ENCODE assay signal across 25 mouse cellular contexts in the genomic region with DNA sequence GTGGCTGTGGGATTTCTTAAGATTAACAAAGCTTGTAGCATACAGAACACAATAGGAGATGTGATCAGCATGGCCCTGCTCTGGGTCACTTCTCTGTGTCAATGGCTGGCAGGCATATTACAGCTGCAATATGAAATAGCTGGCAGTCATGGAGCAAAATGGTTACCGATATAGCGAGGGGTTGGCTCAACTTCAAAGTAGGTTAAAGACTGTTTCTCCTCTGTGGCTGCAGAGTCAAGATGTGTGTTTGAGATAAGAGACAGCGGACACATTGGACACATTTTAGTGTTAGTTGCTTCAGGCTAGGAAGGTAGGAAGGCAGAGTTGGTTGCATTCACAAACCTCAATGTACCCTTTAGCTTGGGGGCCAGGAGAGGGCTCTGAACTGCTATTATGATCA. TPM values are rescaled to one million over a fixed set of nuclear protein-coding genes. Genes with fewer than 3 reads are reported as not detected.
A peak's percentile ranks its signal among the peaks of the same experiment; 100 is the strongest.
DNase-seq lines count a peak whose midpoint lies in the region; ATAC-seq and TF ChIP-seq lines count a peak whose summit lies in the region.
"Had no signal": no experiment of that assay in that cellular context is flagged by ENCODE, and none has a peak within 500 bp of the region (broad histone marks: within the 10 kb centered on the region; RNA-seq: fewer than 3 reads in every experiment).

No protein-coding gene starts in this region.

- DNase-seq in 416B (ENCODE audit: low read depth) (peak; percentile 95), MEL-GATA-1-ER (ENCODE audit: extremely low read depth, low read depth) (peak; percentile 66)
- peak in 1 of 3 experiments; percentile 42 for DNase-seq in liver, embryonic 14.5 days (ENCODE audit: low read depth in 3 of 3, low spot score in 3 of 3)
- no peak for DNase-seq in left cerebral cortex, postnatal 10 days (ENCODE audit: extremely low spot score in 1 of 2, low spot score in 2 of 2)
- DNase-seq in urinary bladder, adult 18-20 months (ENCODE audit: low spot score in 2 of 2): no peak
- DNase-seq: adrenal gland, adult 2 months; cerebellum, adult 2 months; cerebellum, postnatal 36 days; heart, postnatal 4 days; kidney, adult 8-10 months; kidney, postnatal 10 days; thymus, adult 18-20 months; thymus, postnatal 4 days had no signal

- no peaks in the 10 kb centered on the region for H3K9me3 ChIP-seq in liver, embryonic 14.5 days (ENCODE audit: control insufficient read depth, low read length)
- H3K9me3 ChIP-seq in hindbrain, embryonic 16.5 days (ENCODE audit: control insufficient read depth, low read length): no peaks in the 10 kb centered on the region
- H3K9me3 ChIP-seq: forebrain, embryonic 10.5 days; heart, embryonic 10.5 days; intestine, embryonic 15.5 days; limb, embryonic 13.5 days; lung, embryonic 15.5 days; midbrain, embryonic 13.5 days had no signal

- intact Hi-C loops in left cerebral cortex, postnatal 10 days (cut with DNase I): no loop called here

- peak overlapping the region; percentile 27; the same call in 1 of the 2 replicates for H3K9ac ChIP-seq in liver, embryonic 14.5 days (replicated peaks)
- no peak overlapping the region for H3K9ac ChIP-seq in hindbrain, embryonic 16.5 days (ENCODE audit: low read depth, low read length)
- H3K9ac ChIP-seq: hindbrain, embryonic 14.5 days; intestine, embryonic 15.5 days; limb, embryonic 13.5 days; lung, embryonic 15.5 days; midbrain, embryonic 13.5 days had no signal

- TF ChIP-seq EP300 in liver, embryonic 14.5 days (IDR thresholded peaks at IDR 0.05; ENCODE audit: low read depth): peak; percentile 54

- H3K27ac ChIP-seq in liver, embryonic 14.5 days: peak overlapping the region; percentile 12; the same call in 1 of the 2 replicates
- H3K27ac ChIP-seq in hindbrain, embryonic 16.5 days (ENCODE audit: low read depth, low read length): no peak overlapping the region
- H3K27ac ChIP-seq: forebrain, embryonic 10.5 days; heart, embryonic 10.5 days; hindbrain, embryonic 14.5 days; intestine, embryonic 15.5 days; layer of hippocampus, adult 2 months; limb, embryonic 13.5 days; lung, embryonic 15.5 days; macrophage; midbrain, embryonic 13.5 days had no signal

- no peaks in the 10 kb centered on the region for H3K36me3 ChIP-seq in liver, embryonic 14.5 days (replicated peaks; ENCODE audit: control insufficient read depth, insufficient read depth, low read depth)
- no peaks in the 10 kb centered on the region for H3K36me3 ChIP-seq in hindbrain, embryonic 16.5 days (ENCODE audit: control insufficient read depth, insufficient read depth, low read length)
- H3K36me3 ChIP-seq: forebrain, embryonic 10.5 days; heart, embryonic 10.5 days; intestine, embryonic 15.5 days; limb, embryonic 13.5 days; lung, embryonic 15.5 days; midbrain, embryonic 13.5 days had no signal

- H3K4me1 ChIP-seq in liver, embryonic 14.5 days (replicated peaks; ENCODE audit: control insufficient read depth in 2 of 2, insufficient read depth in 2 of 2, low read length in 1 of 2): peaks cover 3 to 20% of the 10 kb centered on the region in 2 experiments; a peak in 2 of 4 replicates
- H3K4me1 ChIP-seq in hindbrain, embryonic 16.5 days (ENCODE audit: control insufficient read depth, insufficient read depth, low read depth, low read length): no peaks in the 10 kb centered on the region
- H3K4me1 ChIP-seq: intestine, embryonic 15.5 days; limb, embryonic 13.5 days; lung, embryonic 15.5 days; midbrain, embryonic 13.5 days had no signal

- peak overlapping the region; percentile 28 for H3K4me2 ChIP-seq in liver, embryonic 14.5 days (ENCODE audit: low read depth)
- H3K4me2 ChIP-seq in hindbrain, embryonic 16.5 days (ENCODE audit: low read length): no peak overlapping the region
- H3K4me2 ChIP-seq: hindbrain, embryonic 14.5 days; intestine, embryonic 15.5 days; limb, embryonic 13.5 days; lung, embryonic 15.5 days; midbrain, embryonic 13.5 days had no signal

- no peak overlapping the region for H3K4me3 ChIP-seq in liver, embryonic 14.5 days (ENCODE audit: insufficient read depth in 1 of 2, low read depth in 2 of 2, low read length in 2 of 2)
- H3K4me3 ChIP-seq in hindbrain, embryonic 16.5 days (ENCODE audit: low read length): no peak overlapping the region
- H3K4me3 ChIP-seq: forebrain, embryonic 10.5 days; heart, embryonic 10.5 days; intestine, embryonic 15.5 days; layer of hippocampus, adult 2 months; limb, embryonic 13.5 days; lung, embryonic 15.5 days; midbrain, embryonic 13.5 days had no signal

- WGBS in liver, embryonic 14.5 days (ENCODE audit: insufficient replicate concordance): 17% methylated on average over 3 of the region's 3 CpGs
- 89% methylated on average over 3 of the region's 3 CpGs for WGBS in hindbrain, embryonic 16.5 days

- peak; percentile 83 for ATAC-seq in erythroid progenitor cell, adult 5-6 weeks (replicated peaks; ENCODE audit: low FRiP score, poor library complexity, severe bottlenecking)
- ATAC-seq in liver, embryonic 14.5 days (ENCODE audit: insufficient read depth): peak; percentile 67; the same call in 1 of the 2 replicates
- ATAC-seq in CD4-positive, CD25-positive, alpha-beta regulatory T cell, adult 4 months: no peak
- ATAC-seq in hindbrain, embryonic 16.5 days: no peak
- ATAC-seq: intestine, embryonic 15.5 days; midbrain, embryonic 13.5 days had no signal

- no peaks in the 10 kb centered on the region for H3K27me3 ChIP-seq in liver, embryonic 14.5 days (ENCODE audit: control insufficient read depth, insufficient read depth, low read length)
- H3K27me3 ChIP-seq in hindbrain, embryonic 16.5 days (replicated peaks; ENCODE audit: control insufficient read depth, insufficient read depth, low read length): no peaks in the 10 kb centered on the region
- H3K27me3 ChIP-seq: intestine, embryonic 15.5 days; limb, embryonic 13.5 days; lung, embryonic 15.5 days; midbrain, embryonic 13.5 days had no signal

- no peak for TF ChIP-seq CTCF in liver, embryonic 14.5 days (IDR thresholded peaks at IDR 0.05; ENCODE audit: low read depth)

RNA-seq across cellular contexts. Expression of gene Cnr2, which starts 11.4 kb away (rescaled TPM):
- 4.3 and 5.0 TPM in 2 replicates for total RNA-seq in erythroid progenitor cell, adult 5-6 weeks (2015; ENCODE audit: low replicate concordance)
- 1.7 and 3.4 TPM in 2 replicates for total RNA-seq in erythroid progenitor cell, adult 5-6 weeks (2017; ENCODE audit: low replicate concordance)
- 1.6 and 2.1 TPM in 2 replicates for polyA plus RNA-seq in liver, embryonic 14.5 days (2012; rRNA removed)
- polyA plus RNA-seq in liver, embryonic 14.5 days (2014; fragmentation: Nextera tagmentation; extraction: Ambion mirVana): 2.3 and 2.5 TPM in 2 replicates
- total RNA-seq in left cerebral cortex, postnatal 10 days (2021): under 1 TPM in 1 of 2 experiments, not detected in 1; 0.11 TPM
- polyA plus RNA-seq in CD4-positive, CD25-positive, alpha-beta regulatory T cell, adult 4 months (2017; shearing (Covaris generic)): 10 to 100 TPM in 1 of 2 experiments, 1 to 10 TPM in 1; 7.5 to 17.0 TPM
- 0.09 and 0.10 TPM in 2 replicates for polyA plus RNA-seq in hindbrain, embryonic 16.5 days (2015; fragmentation: Nextera tagmentation; extraction: Ambion mirVana)

RNA-seq across cellular contexts. Expression of gene Fuca1, which starts 13.9 kb away (rescaled TPM):
- 23.1 and 45.3 TPM in 2 replicates for total RNA-seq in erythroid progenitor cell, adult 5-6 weeks (2015; ENCODE audit: low replicate concordance)
- 38.9 and 50.2 TPM in 2 replicates for total RNA-seq in erythroid progenitor cell, adult 5-6 weeks (2017; ENCODE audit: low replicate concordance)
- 8.8 and 12.0 TPM in 2 replicates for polyA plus RNA-seq in liver, embryonic 14.5 days (2012; rRNA removed)
- 19.0 and 23.6 TPM in 2 replicates for polyA plus RNA-seq in liver, embryonic 14.5 days (2014; fragmentation: Nextera tagmentation; extraction: Ambion mirVana)
- total RNA-seq in left cerebral cortex, postnatal 10 days (2021): 10 to 100 TPM; 46.8 to 47.9 TPM
- polyA plus RNA-seq in CD4-positive, CD25-positive, alpha-beta regulatory T cell, adult 4 months (2017; shearing (Covaris generic)): 10 to 100 TPM; 83.9 to 95.9 TPM
- 74.1 and 78.4 TPM in 2 replicates for polyA plus RNA-seq in hindbrain, embryonic 16.5 days (2015; fragmentation: Nextera tagmentation; extraction: Ambion mirVana)

RNA-seq across cellular contexts. Expression of gene Pnrc2, which starts 33.0 kb away (rescaled TPM):
- total RNA-seq in erythroid progenitor cell, adult 5-6 weeks (2015; ENCODE audit: low replicate concordance): 245 and 298 TPM in 2 replicates
- total RNA-seq in erythroid progenitor cell, adult 5-6 weeks (2017; ENCODE audit: low replicate concordance): 215 and 282 TPM in 2 replicates
- 25.4 and 43.4 TPM in 2 replicates for polyA plus RNA-seq in liver, embryonic 14.5 days (2012; rRNA removed)
- polyA plus RNA-seq in liver, embryonic 14.5 days (2014; fragmentation: Nextera tagmentation; extraction: Ambion mirVana): 80.2 and 81.9 TPM in 2 replicates
- total RNA-seq in left cerebral cortex, postnatal 10 days (2021): 10 to 100 TPM; 47.1 to 47.9 TPM
- polyA plus RNA-seq in CD4-positive, CD25-positive, alpha-beta regulatory T cell, adult 4 months (2017; shearing (Covaris generic)): 100 to 1,000 TPM; 206 to 221 TPM
- polyA plus RNA-seq in hindbrain, embryonic 16.5 days (2015; fragmentation: Nextera tagmentation; extraction: Ambion mirVana): 98.2 and 103 TPM in 2 replicates

RNA-seq across cellular contexts. Expression of gene Hmgcl, which starts 39.6 kb away (rescaled TPM):
- 24.3 and 25.2 TPM in 2 replicates for total RNA-seq in erythroid progenitor cell, adult 5-6 weeks (2015; ENCODE audit: low replicate concordance)
- 19.6 and 30.0 TPM in 2 replicates for total RNA-seq in erythroid progenitor cell, adult 5-6 weeks (2017; ENCODE audit: low replicate concordance)
- polyA plus RNA-seq in liver, embryonic 14.5 days (2012; rRNA removed): 28.9 and 43.4 TPM in 2 replicates
- 71.9 and 76.5 TPM in 2 replicates for polyA plus RNA-seq in liver, embryonic 14.5 days (2014; fragmentation: Nextera tagmentation; extraction: Ambion mirVana)
- total RNA-seq in left cerebral cortex, postnatal 10 days (2021): 10 to 100 TPM; 30.5 to 31.9 TPM
- polyA plus RNA-seq in CD4-positive, CD25-positive, alpha-beta regulatory T cell, adult 4 months (2017; shearing (Covaris generic)): 100 to 1,000 TPM in 1 of 2 experiments, 10 to 100 TPM in 1; 73.7 to 104 TPM
- 64.7 and 66.8 TPM in 2 replicates for polyA plus RNA-seq in hindbrain, embryonic 16.5 days (2015; fragmentation: Nextera tagmentation; extraction: Ambion mirVana)

RNA-seq across cellular contexts. Expression of gene Srsf10, which starts 51.1 kb away (rescaled TPM):
- total RNA-seq in erythroid progenitor cell, adult 5-6 weeks (2015; ENCODE audit: low replicate concordance): 410 and 552 TPM in 2 replicates
- 431 and 814 TPM in 2 replicates for total RNA-seq in erythroid progenitor cell, adult 5-6 weeks (2017; ENCODE audit: low replicate concordance)
- polyA plus RNA-seq in liver, embryonic 14.5 days (2012; rRNA removed): 33.2 and 49.6 TPM in 2 replicates
- polyA plus RNA-seq in liver, embryonic 14.5 days (2014; fragmentation: Nextera tagmentation; extraction: Ambion mirVana): 108 and 110 TPM in 2 replicates
- total RNA-seq in left cerebral cortex, postnatal 10 days (2021): 10 to 100 TPM; 70.1 to 74.8 TPM
- polyA plus RNA-seq in CD4-positive, CD25-positive, alpha-beta regulatory T cell, adult 4 months (2017; shearing (Covaris generic)): 100 to 1,000 TPM; 195 to 208 TPM
- polyA plus RNA-seq in hindbrain, embryonic 16.5 days (2015; fragmentation: Nextera tagmentation; extraction: Ambion mirVana): 144 and 166 TPM in 2 replicates

Comparison
In these comparisons a context has a peak if more than half of its experiments do, and no peak if none do; other contexts are left out.
1. DNase-seq: peak in 416B (single experiment) and MEL-GATA-1-ER (single experiment); none in left cerebral cortex, postnatal 10 days (0 of 2) and urinary bladder, adult 18-20 months (0 of 2).
2. ATAC-seq: peak in erythroid progenitor cell, adult 5-6 weeks (single experiment) and liver, embryonic 14.5 days (single experiment); none in CD4-positive, CD25-positive, alpha-beta regulatory T cell, adult 4 months (single experiment) and hindbrain, embryonic 16.5 days (single experiment).